Mouse (Mus musculus) G1E (cell line): ENCODE measurements around the gene Dyrk1a.

Experiments used
- CTCF ChIP-seq: IDR thresholded peaks from 2 replicates; pipeline ENCODE4 v1.5.1; 2012; ENCODE audit warnings: low read depth, low read length, inconsistent platforms, mixed read lengths
- GATA1 ChIP-seq: IDR thresholded peaks from 2 replicates; pipeline ENCODE4 v1.6.1; 2012; ENCODE audit warnings: borderline replicate concordance, low read length, inconsistent platforms, mixed read lengths
- GATA2 ChIP-seq: IDR thresholded peaks from 2 replicates; pipeline ENCODE4 v1.6.1; 2012; ENCODE audit warnings: low read depth, low read length, inconsistent platforms, borderline replicate concordance

DNA sequence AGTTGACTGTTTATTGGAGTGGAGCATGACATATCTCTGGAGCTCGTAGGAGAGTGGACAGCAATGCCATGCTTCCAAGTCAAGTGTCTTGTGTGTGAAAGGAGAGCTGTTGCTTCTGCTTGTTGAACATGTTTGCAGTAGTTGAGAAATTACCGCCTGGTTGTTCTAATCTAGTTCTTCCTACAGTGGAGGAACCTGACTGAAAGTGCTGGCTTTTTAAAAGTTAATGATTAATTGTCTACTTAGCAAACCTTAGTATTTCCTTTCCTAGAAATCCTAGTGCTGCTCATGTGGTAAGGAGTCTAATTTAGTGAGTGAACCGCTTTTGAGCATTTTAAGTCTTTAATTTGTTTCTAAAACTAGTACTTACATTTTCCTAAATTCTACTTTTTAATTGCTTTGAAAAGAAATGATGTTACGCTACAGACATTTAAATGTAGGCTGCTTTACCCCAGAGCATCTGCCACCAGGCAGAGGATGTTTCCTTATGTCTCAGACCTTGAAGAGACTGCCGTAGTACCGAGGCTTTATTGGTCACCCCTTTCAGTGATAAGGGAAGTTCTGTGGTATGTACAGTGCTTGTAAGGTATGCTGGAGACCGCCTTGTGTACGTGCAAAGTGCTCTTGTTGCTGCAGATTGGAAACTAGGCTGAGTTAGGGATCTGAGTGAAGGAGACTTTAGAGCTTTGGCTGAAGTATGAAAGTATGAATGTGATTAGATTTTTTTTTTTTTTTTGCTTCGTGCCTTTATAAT lies 59.3 kb downstream of the Dyrk1a start:
- TF ChIP-seq CTCF (no peak), GATA2 (no peak), GATA1 (no peak)
